Mouse (Mus musculus) neural tube, embryonic 15.5 days (tissue): ENCODE measurements at regions not wholly inside any gene's neighbourhood (a gene's known extent, or its start where the extent isn't known, plus 50 kb on each side); places are given as distances from the start of the nearest gene placed in this dataset.
"Not testable (repeated sequence)": the region's sequence is repeated elsewhere in the genome, so short reads cannot be mapped to it uniquely, and the experiment has no call there.

ENCODE experiments used
- ATAC-seq: fragments of 200-750 bp; cut with Nextera tagmentation; 2 replicates; pipeline ENCODE4 v1.8.0; 2017; ENCODE audit warnings: mild to moderate bottlenecking, moderate TSS enrichment, moderate library complexity; ENCODE audit not compliant: low FRiP score
- H3K27ac ChIP-seq: fragments of 300-500 bp; sonication (generic); replicated peaks from 2 replicates; pipeline ENCODE4 v1.5.1; 2015; ENCODE audit warnings: mild to moderate bottlenecking, inconsistent platforms
- H3K27me3 ChIP-seq: fragments of 300-500 bp; sonication (generic); replicated peaks from 2 replicates; pipeline ENCODE4 v1.6.1; 2015; ENCODE audit warnings: inconsistent platforms
- H3K36me3 ChIP-seq: fragments of 300-500 bp; sonication (generic); 2 replicates; pipeline ENCODE4 v1.6.1; 2015; ENCODE audit warnings: inconsistent platforms
- H3K4me1 ChIP-seq: fragments of 300-500 bp; sonication (generic); 2 replicates; pipeline ENCODE4 v1.6.1; 2015; ENCODE audit warnings: inconsistent platforms
- H3K4me2 ChIP-seq: fragments of 300-500 bp; sonication (generic); 2 replicates; pipeline ENCODE4 v1.6.1; 2015; ENCODE audit warnings: inconsistent platforms, mild to moderate bottlenecking, moderate library complexity
- H3K4me3 ChIP-seq: fragments of 300-500 bp; sonication (generic); replicated peaks from 2 replicates; pipeline ENCODE4 v1.5.1; 2015; ENCODE audit warnings: mild to moderate bottlenecking, inconsistent platforms
- H3K9ac ChIP-seq: fragments of 300-500 bp; sonication (generic); replicated peaks from 2 replicates; pipeline ENCODE4 v1.6.1; 2015; ENCODE audit warnings: mild to moderate bottlenecking, inconsistent platforms
- H3K9me3 ChIP-seq: fragments of 300-500 bp; sonication (generic); replicated peaks from 2 replicates; pipeline ENCODE4 v1.6.1; 2016; ENCODE audit warnings: inconsistent platforms
- WGBS: fragments of 180-500 bp; shearing (Covaris S2); methylation state at CpG from one replicate; pipeline ENCODE4 v1.1.7; 2015; ENCODE audit warnings: mixed read lengths; 5-methylcytosine and 5-hydroxymethylcytosine counted together

- ATAC-seq, result no peak
- peaks cover 6% of the 10 kb centered on the region; the same call in 1 of the 2 replicates for H3K27me3 ChIP-seq
- no peak overlapping the region for H3K4me2 ChIP-seq
- 63% methylated on average over 3 of the region's 3 CpGs for WGBS
- H3K36me3 ChIP-seq, result no peaks in the 10 kb centered on the region
- no peak overlapping the region for H3K27ac ChIP-seq
- no peak overlapping the region for H3K4me3 ChIP-seq
- no peaks in the 10 kb centered on the region for H3K9me3 ChIP-seq
- H3K9ac ChIP-seq, result no peak overlapping the region
- peaks cover 2% of the 10 kb centered on the region; the same call in 1 of the 2 replicates for H3K4me1 ChIP-seq
These were observed 58.7 kb upstream of the Olig3 start for GRCm38 (mm10) chr10:19297669-19298068.

GRCm38 (mm10) chr10:19295388-19296013 lies 60.8 kb upstream of the Olig3 start:
- H3K4me3 ChIP-seq, result no peak overlapping the region
- peak; percentile 65; the same call in 1 of the 2 replicates for ATAC-seq
- 35% methylated on average over 7 of the region's 7 CpGs for WGBS
- peaks cover 2% of the 10 kb centered on the region; the same call in 1 of the 2 replicates for H3K4me1 ChIP-seq
- H3K27me3 ChIP-seq, result no peaks in the 10 kb centered on the region; the same call in 1 of the 2 replicates
- H3K4me2 ChIP-seq, result no peak overlapping the region
- H3K27ac ChIP-seq, result no peak overlapping the region
- H3K9ac ChIP-seq, result no peak overlapping the region
- no peaks in the 10 kb centered on the region for H3K36me3 ChIP-seq
- H3K9me3 ChIP-seq, result no peaks in the 10 kb centered on the region

- no peak for ATAC-seq
- H3K27ac ChIP-seq, result no peak overlapping the region
- peaks cover 2% of the 10 kb centered on the region; the same call in 1 of the 2 replicates for H3K4me1 ChIP-seq
- H3K4me3 ChIP-seq, result no peak overlapping the region
- no peak overlapping the region for H3K4me2 ChIP-seq
- no peaks in the 10 kb centered on the region for H3K9me3 ChIP-seq
- WGBS, result 81% methylated on average over 5 of the region's 5 CpGs
- H3K36me3 ChIP-seq, result no peaks in the 10 kb centered on the region
- H3K9ac ChIP-seq, result no peak overlapping the region
- no peaks in the 10 kb centered on the region; the same call in 1 of the 2 replicates for H3K27me3 ChIP-seq
These were observed 64.9 kb upstream of the Olig3 start for GRCm38 (mm10) chr10:19291474-19291873.

- WGBS, result 93% methylated on average over 3 of the region's 3 CpGs
- H3K4me1 ChIP-seq, H3K27me3 ChIP-seq, H3K9me3 ChIP-seq, H3K4me2 ChIP-seq, H3K36me3 ChIP-seq, ATAC-seq, H3K27ac ChIP-seq, H3K9ac ChIP-seq, H3K4me3 ChIP-seq: not testable (repeated sequence)
These were observed 65.3 kb upstream of the Olig3 start for GRCm38 (mm10) chr10:19291039-19291438.

GRCm38 (mm10) chr10:19282166-19282565 lies 74.2 kb upstream of the Olig3 start:
- no peak for ATAC-seq
- WGBS, result 82% methylated on average over 3 of the region's 3 CpGs
- H3K27me3 ChIP-seq, result no peaks in the 10 kb centered on the region

GRCm38 (mm10) chr10:19281021-19281420 lies 75.3 kb upstream of the Olig3 start:
- no peak overlapping the region for H3K9ac ChIP-seq
- no peak overlapping the region for H3K27ac ChIP-seq
- no peaks in the 10 kb centered on the region for H3K27me3 ChIP-seq
- H3K36me3 ChIP-seq, result no peaks in the 10 kb centered on the region
- ATAC-seq, result no peak
- H3K9me3 ChIP-seq, result no peaks in the 10 kb centered on the region
- no peak overlapping the region for H3K4me2 ChIP-seq
- 0 out of 2 replicates have a peak, but pooled peaks cover 3% of the 10 kb centered on the region for H3K4me1 ChIP-seq
- no peak overlapping the region for H3K4me3 ChIP-seq
- WGBS, result 83% methylated on average over 4 of the region's 4 CpGs

More at GRCm38 (mm10) chr10:19282166-19282565, 74.2 kb upstream of the Olig3 start:
- H3K4me1 ChIP-seq, result 0 out of 2 replicates have a peak, but pooled peaks cover under 1% of the 10 kb centered on the region
- H3K9me3 ChIP-seq, result no peaks in the 10 kb centered on the region
- H3K4me2 ChIP-seq, result no peak overlapping the region
- H3K9ac ChIP-seq, result no peak overlapping the region
- no peaks in the 10 kb centered on the region for H3K36me3 ChIP-seq
- H3K4me3 ChIP-seq, result no peak overlapping the region
- H3K27ac ChIP-seq, result no peak overlapping the region

- H3K9me3 ChIP-seq, result no peaks in the 10 kb centered on the region
- H3K4me2 ChIP-seq, result no peak overlapping the region
- H3K36me3 ChIP-seq, result no peaks in the 10 kb centered on the region
- no peak for ATAC-seq
- WGBS, result 25% methylated on average over 5 of the region's 5 CpGs
- H3K9ac ChIP-seq, result no peak overlapping the region
- no peak overlapping the region for H3K4me3 ChIP-seq
- H3K27ac ChIP-seq, result no peak overlapping the region
- H3K27me3 ChIP-seq, result no peaks in the 10 kb centered on the region
- 0 out of 2 replicates have a peak, but pooled peaks cover 3% of the 10 kb centered on the region for H3K4me1 ChIP-seq
These were observed 78.0 kb upstream of the Olig3 start for GRCm38 (mm10) chr10:19278189-19278842.

GRCm38 (mm10) chr10:19277103-19277827 lies 79.1 kb upstream of the Olig3 start:
- Histone ChIP-seq H3K27me3 (no peaks in the 10 kb centered on the region), H3K27ac (no peak overlapping the region), H3K9me3 (no peaks in the 10 kb centered on the region), H3K4me1 (0 out of 2 replicates have a peak, but pooled peaks cover 3% of the 10 kb centered on the region), H3K36me3 (no peaks in the 10 kb centered on the region), H3K4me2 (no peak overlapping the region), H3K9ac (no peak overlapping the region), H3K4me3 (no peak overlapping the region)
- ATAC-seq, result no peak
- WGBS, result 33% methylated on average over 9 of the region's 9 CpGs

- Histone ChIP-seq H3K9ac (no peak overlapping the region), H3K27ac (no peak overlapping the region), H3K27me3 (no peaks in the 10 kb centered on the region), H3K9me3 (no peaks in the 10 kb centered on the region), H3K4me3 (no peak overlapping the region), H3K4me2 (no peak overlapping the region), H3K4me1 (0 out of 2 replicates have a peak, but pooled peaks cover 3% of the 10 kb centered on the region), H3K36me3 (no peaks in the 10 kb centered on the region)
- 93% methylated on average over 4 of the region's 4 CpGs for WGBS
- ATAC-seq, result no peak
These were observed 81.3 kb upstream of the Olig3 start for GRCm38 (mm10) chr10:19274985-19275384.

- ATAC-seq, result no peak
- no peak overlapping the region for H3K9ac ChIP-seq
- WGBS, result 59% methylated on average over 1 of the region's 1 CpGs
- H3K27me3 ChIP-seq, result no peaks in the 10 kb centered on the region
- H3K36me3 ChIP-seq, result no peaks in the 10 kb centered on the region
- H3K4me3 ChIP-seq, result no peak overlapping the region
- no peaks in the 10 kb centered on the region for H3K9me3 ChIP-seq
- H3K4me2 ChIP-seq, result no peak overlapping the region
- H3K4me1 ChIP-seq, result no peaks in the 10 kb centered on the region
- no peak overlapping the region for H3K27ac ChIP-seq
These were observed 86.9 kb upstream of the Olig3 start for GRCm38 (mm10) chr10:19269418-19269817.

- Histone ChIP-seq H3K27me3 (no peaks in the 10 kb centered on the region), H3K4me3 (no peak overlapping the region), H3K9me3 (no peaks in the 10 kb centered on the region), H3K27ac (no peak overlapping the region), H3K36me3 (no peaks in the 10 kb centered on the region), H3K9ac (no peak overlapping the region), H3K4me1 (no peaks in the 10 kb centered on the region), H3K4me2 (no peak overlapping the region)
- WGBS, result 76% methylated on average over 4 of the region's 4 CpGs
- ATAC-seq, result no peak
These were observed 88.3 kb upstream of the Olig3 start for GRCm38 (mm10) chr10:19268051-19268450.
